Mouse (Mus musculus) ES-E14 (cell line): ENCODE data around the gene Timm17a. TPM values are rescaled to one million over a fixed set of nuclear protein-coding genes. Genes with fewer than 3 reads are reported as not detected.

Source experiments
- DNase-seq: peaks from one replicate; pipeline ENCODE4 v3.0.0-alpha.2; 2013; ENCODE audit warnings: low read depth, low spot score
- H3K27ac ChIP-seq: 2 replicates; pipeline ENCODE4 v1.5.1; 2012; ENCODE audit warnings: low read depth, mild to moderate bottlenecking, low read length, moderate library complexity, mixed read lengths; ENCODE audit not compliant: poor library complexity, insufficient read depth, severe bottlenecking
- H3K36me3 ChIP-seq: 2 replicates; pipeline ENCODE4 v1.6.1; 2012; ENCODE audit warnings: mild to moderate bottlenecking, low read length, moderate library complexity, mixed read lengths; ENCODE audit not compliant: control insufficient read depth, poor library complexity, insufficient read depth, severe bottlenecking
- H3K4me1 ChIP-seq, 2 experiments: fragments of 150-350 bp in 1 of 2; sonication (generic) in 1 of 2; 2 replicates each; pipeline ENCODE4 v1.6.1; 2012; ENCODE audit warnings: low read length in 2 of 2, mild to moderate bottlenecking in 1 of 2, mixed read lengths in 1 of 2; ENCODE audit not compliant: control insufficient read depth in 2 of 2, insufficient read depth in 2 of 2, poor library complexity in 1 of 2
- H3K4me3 ChIP-seq, 2 experiments: fragments of 150-350 bp in 1 of 2; sonication (generic) in 1 of 2; 2 replicates each; pipeline ENCODE4 v1.5.1; 2012; ENCODE audit warnings: low read length in 2 of 2, low read depth in 1 of 2, mild to moderate bottlenecking in 1 of 2, mixed read lengths in 1 of 2; ENCODE audit not compliant: insufficient read depth in 1 of 2, poor library complexity in 1 of 2, severe bottlenecking in 1 of 2
- H3K9ac ChIP-seq: 2 replicates; pipeline ENCODE4 v1.6.1; 2012; ENCODE audit warnings: low read depth, mild to moderate bottlenecking, low read length, mixed read lengths; ENCODE audit not compliant: poor library complexity, insufficient read depth, severe bottlenecking
- H3K9me3 ChIP-seq: fragments of 150-350 bp; sonication (generic); 2 replicates; pipeline ENCODE4 v1.6.1; 2012; ENCODE audit warnings: low read depth, mild to moderate bottlenecking, low read length; ENCODE audit not compliant: control insufficient read depth, insufficient read depth
- CHD2 ChIP-seq: IDR thresholded peaks from 2 replicates; pipeline ENCODE4 v1.6.1; 2014; ENCODE audit warnings: mild to moderate bottlenecking, low read depth, low read length, inconsistent platforms
- HCFC1 ChIP-seq: IDR thresholded peaks from 2 replicates; pipeline ENCODE4 v1.6.1; 2012; ENCODE audit warnings: low read length, inconsistent platforms, borderline replicate concordance; ENCODE audit not compliant: insufficient read depth
- MAFK ChIP-seq: IDR thresholded peaks from 2 replicates; pipeline ENCODE4 v1.6.1; 2014; ENCODE audit warnings: mild to moderate bottlenecking, low read depth, low read length, inconsistent platforms; ENCODE audit not compliant: insufficient read depth
- ZC3H11A ChIP-seq: IDR thresholded peaks from 2 replicates; pipeline ENCODE4 v1.6.1; 2012; ENCODE audit warnings: low read depth, mild to moderate bottlenecking, inconsistent platforms, low read length, borderline replicate concordance
- ZNF384 ChIP-seq: IDR thresholded peaks from 2 replicates; pipeline ENCODE4 v1.6.1; 2012; ENCODE audit warnings: low read depth, low read length, inconsistent platforms
- in situ Hi-C, 2 experiments: fragments of 600-800 bp; cut with MboI; formaldehyde crosslinking; loops; one replicate each; pipeline ENCODE4 v1.15.1; 2025; ENCODE audit warnings: low sequenced_read_pairs in 2 of 2, inconsistent platforms in 1 of 2; ENCODE audit not compliant: unreplicated experiment in 2 of 2
- total RNA-seq: library from RNA; depleted of rRNA; stranded (reverse); fragments of 300-350 nt; gene quantifications from 2 replicates; pipeline ENCODE4 v1.2.3, GENCODE M21; 2012

Timm17a gene
- total RNA-seq, 1 experiment: 187 TPM

- DNase-seq: no peak
- Histone ChIP-seq H3K27ac (no peak overlapping the region), H3K9ac (no peak overlapping the region), H3K4me1 (no peaks in the 10 kb centered on the region), H3K4me3 (no peak overlapping the region), H3K36me3 (peaks cover 2% of the 10 kb centered on the region; the same call in 1 of the 2 replicates), H3K9me3 (no peaks in the 10 kb centered on the region)
- TF ChIP-seq MAFK (no peak), ZC3H11A (no peak), ZNF384 (no peak), CHD2 (no peak), HCFC1 (no peak)
- in situ Hi-C loops: no loop called here
These were observed 42.2 kb downstream of the Timm17a start for GRCm38 (mm10) chr1:135271371-135271770.

- in situ Hi-C loops: loop anchor here in 1 of 2 experiments (10.0 kb wide), 1 partner anchor 93 kb away; no protein-coding TSS in a partner anchor
- Histone ChIP-seq H3K4me1 (peaks cover 0 to 3% of the 10 kb centered on the region in 2 experiments; a peak in 1 of 4 replicates), H3K36me3 (peaks cover 10% of the 10 kb centered on the region; the same call in 1 of the 2 replicates), H3K27ac (no peak overlapping the region), H3K9me3 (no peaks in the 10 kb centered on the region), H3K9ac (no peak overlapping the region), H3K4me3 (no peak overlapping the region)
- TF ChIP-seq ZC3H11A (no peak), MAFK (no peak), ZNF384 (no peak), CHD2 (no peak), HCFC1 (no peak)
- DNase-seq: no peak
These were observed 45.7 kb downstream of the Timm17a start for GRCm38 (mm10) chr1:135267663-135268446.

GRCm38 (mm10) chr1:135265834-135266233, 47.7 kb downstream of the Timm17a start:
- no peak overlapping the region for H3K9ac ChIP-seq
- H3K4me3 ChIP-seq: no peak overlapping the region
- no peak overlapping the region for H3K27ac ChIP-seq
- DNase-seq: no peak
- peaks cover 0 to 17% of the 10 kb centered on the region in 2 experiments; a peak in 2 of 4 replicates for H3K4me1 ChIP-seq
- H3K36me3 ChIP-seq: peaks cover 15% of the 10 kb centered on the region; the same call in 1 of the 2 replicates
- no peak for TF ChIP-seq ZC3H11A
- TF ChIP-seq CHD2: no peak
- TF ChIP-seq ZNF384: no peak
- TF ChIP-seq HCFC1: no peak
- no peak for TF ChIP-seq MAFK
- no peaks in the 10 kb centered on the region for H3K9me3 ChIP-seq
- in situ Hi-C loops: loop anchor here in 1 of 2 experiments (10.0 kb wide), 1 partner anchor 91 kb away; no protein-coding TSS in a partner anchor

- Histone ChIP-seq H3K4me1 (peaks cover 0 to 20% of the 10 kb centered on the region in 2 experiments; a peak in 2 of 4 replicates), H3K36me3 (peaks cover 13% of the 10 kb centered on the region; the same call in 1 of the 2 replicates), H3K4me3 (no peak overlapping the region), H3K27ac (no peak overlapping the region), H3K9ac (no peak overlapping the region), H3K9me3 (no peaks in the 10 kb centered on the region)
- in situ Hi-C loops: loop anchor here in 1 of 2 experiments (10.0 kb wide), 1 partner anchor 89 kb away; no protein-coding TSS in a partner anchor
- TF ChIP-seq CHD2: no peak
- no peak for TF ChIP-seq ZC3H11A
- no peak for TF ChIP-seq MAFK
- TF ChIP-seq HCFC1: no peak
- TF ChIP-seq ZNF384: no peak
- DNase-seq: no peak
These were observed 50.3 kb downstream of the Timm17a start for GRCm38 (mm10) chr1:135263316-135263715.
